Mouse (Mus musculus) ES-E14 (cell line): ENCODE measurements at regions not wholly inside any gene's neighbourhood (a gene's known extent, or its start where the extent isn't known, plus 50 kb on each side); places are given as distances from the start of the nearest gene placed in this dataset.

Experiments used
- DNase-seq: peaks from one replicate; pipeline ENCODE4 v3.0.0-alpha.2; 2013; ENCODE audit warnings: low read depth, low spot score
- H3K27ac ChIP-seq: 2 replicates; pipeline ENCODE4 v1.5.1; 2012; ENCODE audit warnings: low read depth, mild to moderate bottlenecking, low read length, moderate library complexity, mixed read lengths; ENCODE audit not compliant: poor library complexity, insufficient read depth, severe bottlenecking
- H3K36me3 ChIP-seq: 2 replicates; pipeline ENCODE4 v1.6.1; 2012; ENCODE audit warnings: mild to moderate bottlenecking, low read length, moderate library complexity, mixed read lengths; ENCODE audit not compliant: control insufficient read depth, poor library complexity, insufficient read depth, severe bottlenecking
- H3K4me1 ChIP-seq, 2 experiments: fragments of 150-350 bp in 1 of 2; sonication (generic) in 1 of 2; 2 replicates each; pipeline ENCODE4 v1.6.1; 2012; ENCODE audit warnings: low read length in 2 of 2, mild to moderate bottlenecking in 1 of 2, mixed read lengths in 1 of 2; ENCODE audit not compliant: control insufficient read depth in 2 of 2, insufficient read depth in 2 of 2, poor library complexity in 1 of 2
- H3K4me3 ChIP-seq, 2 experiments: fragments of 150-350 bp in 1 of 2; sonication (generic) in 1 of 2; 2 replicates each; pipeline ENCODE4 v1.5.1; 2012; ENCODE audit warnings: low read length in 2 of 2, low read depth in 1 of 2, mild to moderate bottlenecking in 1 of 2, mixed read lengths in 1 of 2; ENCODE audit not compliant: insufficient read depth in 1 of 2, poor library complexity in 1 of 2, severe bottlenecking in 1 of 2
- H3K9ac ChIP-seq: 2 replicates; pipeline ENCODE4 v1.6.1; 2012; ENCODE audit warnings: low read depth, mild to moderate bottlenecking, low read length, mixed read lengths; ENCODE audit not compliant: poor library complexity, insufficient read depth, severe bottlenecking
- H3K9me3 ChIP-seq: fragments of 150-350 bp; sonication (generic); 2 replicates; pipeline ENCODE4 v1.6.1; 2012; ENCODE audit warnings: low read depth, mild to moderate bottlenecking, low read length; ENCODE audit not compliant: control insufficient read depth, insufficient read depth
- CHD2 ChIP-seq: IDR thresholded peaks from 2 replicates; pipeline ENCODE4 v1.6.1; 2014; ENCODE audit warnings: mild to moderate bottlenecking, low read depth, low read length, inconsistent platforms
- HCFC1 ChIP-seq: IDR thresholded peaks from 2 replicates; pipeline ENCODE4 v1.6.1; 2012; ENCODE audit warnings: low read length, inconsistent platforms, borderline replicate concordance; ENCODE audit not compliant: insufficient read depth
- MAFK ChIP-seq: IDR thresholded peaks from 2 replicates; pipeline ENCODE4 v1.6.1; 2014; ENCODE audit warnings: mild to moderate bottlenecking, low read depth, low read length, inconsistent platforms; ENCODE audit not compliant: insufficient read depth
- ZC3H11A ChIP-seq: IDR thresholded peaks from 2 replicates; pipeline ENCODE4 v1.6.1; 2012; ENCODE audit warnings: low read depth, mild to moderate bottlenecking, inconsistent platforms, low read length, borderline replicate concordance
- ZNF384 ChIP-seq: IDR thresholded peaks from 2 replicates; pipeline ENCODE4 v1.6.1; 2012; ENCODE audit warnings: low read depth, low read length, inconsistent platforms
- in situ Hi-C, 2 experiments: fragments of 600-800 bp; cut with MboI; formaldehyde crosslinking; loops; one replicate each; pipeline ENCODE4 v1.15.1; 2025; ENCODE audit warnings: low sequenced_read_pairs in 2 of 2, inconsistent platforms in 1 of 2; ENCODE audit not compliant: unreplicated experiment in 2 of 2

- in situ Hi-C loops = no loop called here
- TF ChIP-seq HCFC1 = no peak
- no peak for TF ChIP-seq MAFK
- TF ChIP-seq ZNF384 = no peak
- no peak for TF ChIP-seq CHD2
- no peak for TF ChIP-seq ZC3H11A
- no peak overlapping the region for H3K27ac ChIP-seq
Measured at GRCm38 (mm10) chr8:64320343-64320742, 114.3 kb upstream of the Tll1 start.

DNA sequence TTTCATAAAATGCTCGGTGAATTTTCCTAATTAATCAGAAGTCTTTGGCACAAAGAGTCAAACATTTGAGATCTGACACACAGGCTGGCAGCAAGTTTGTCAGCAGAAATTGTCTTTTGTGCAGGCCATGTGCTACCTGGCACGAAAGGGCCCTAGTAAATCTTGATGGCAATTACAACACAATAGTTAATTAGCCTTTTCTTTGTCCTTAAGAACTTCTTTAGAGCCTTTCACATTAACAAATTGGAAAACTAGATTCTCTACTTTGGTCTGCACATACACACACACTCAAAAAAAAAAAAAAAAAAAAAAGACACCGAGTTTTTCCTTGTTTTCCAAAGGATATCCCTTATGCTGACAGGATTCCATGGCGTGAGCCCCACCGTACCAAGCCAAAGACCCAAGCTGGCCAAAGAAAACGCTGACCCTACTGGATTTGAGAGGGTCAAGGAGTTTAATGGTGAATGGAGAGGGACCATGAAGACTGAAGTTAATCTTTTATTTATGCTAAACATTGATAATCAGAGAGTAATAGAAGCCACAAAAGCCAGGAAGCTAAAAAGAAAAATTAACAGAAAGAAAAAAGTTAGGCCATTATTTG is 113.2 kb upstream of the Tll1 start:
- TF ChIP-seq ZNF384 (no peak), HCFC1 (no peak), CHD2 (no peak), MAFK (no peak), ZC3H11A (no peak)
- H3K36me3 ChIP-seq = no peaks in the 10 kb centered on the region
- no peak for DNase-seq
- no peak overlapping the region for H3K4me3 ChIP-seq
- H3K9me3 ChIP-seq = no peaks in the 10 kb centered on the region
- in situ Hi-C loops = no loop called here
- H3K4me1 ChIP-seq = no peaks in the 10 kb centered on the region; a peak in 1 of 4 replicates
- H3K27ac ChIP-seq = no peak overlapping the region
- H3K9ac ChIP-seq = no peak overlapping the region

More at GRCm38 (mm10) chr8:64320343-64320742, 114.3 kb upstream of the Tll1 start:
- Histone ChIP-seq H3K9me3 (no peaks in the 10 kb centered on the region), H3K36me3 (no peaks in the 10 kb centered on the region), H3K4me3 (no peak overlapping the region), H3K9ac (no peak overlapping the region), H3K4me1 (no peaks in the 10 kb centered on the region; a peak in 1 of 4 replicates)
- no peak for DNase-seq

DNA sequence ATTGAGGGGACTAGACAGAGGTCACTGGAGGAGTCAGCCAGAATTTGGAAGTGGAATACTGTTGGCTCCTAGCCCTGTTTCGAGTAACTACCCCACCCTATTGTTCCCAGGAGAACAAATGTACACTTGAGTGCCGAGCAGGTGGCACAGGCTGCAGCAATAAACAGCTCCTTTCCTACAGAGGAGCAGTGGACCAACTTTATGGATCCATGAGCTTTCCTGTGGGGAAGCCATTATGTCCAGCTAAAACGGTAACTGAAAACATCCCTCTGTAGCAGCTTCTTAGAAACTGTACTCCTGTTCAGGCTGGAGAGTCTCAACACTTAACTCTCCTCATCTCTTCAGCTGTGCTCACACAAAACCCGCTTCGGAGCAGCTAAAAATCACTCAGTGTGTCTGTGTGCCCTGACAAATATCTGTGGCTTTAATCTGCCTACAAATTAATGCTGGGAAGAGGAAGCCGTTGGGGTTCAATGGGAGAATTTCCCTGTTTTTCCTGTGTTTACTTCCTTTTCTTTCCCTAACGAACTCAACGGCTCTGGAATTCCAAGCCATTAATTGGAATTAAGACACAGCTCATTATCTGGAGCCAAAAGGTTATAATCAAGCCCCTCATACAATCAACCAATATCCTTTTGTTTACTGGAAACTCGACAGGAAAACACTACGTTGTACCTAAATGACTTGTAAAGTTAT is 112.6 kb upstream of the Tll1 start:
- no peak for TF ChIP-seq ZC3H11A
- TF ChIP-seq MAFK = no peak
- TF ChIP-seq ZNF384 = no peak
- no peak for TF ChIP-seq HCFC1
- no peak for TF ChIP-seq CHD2
- no peak overlapping the region for H3K4me3 ChIP-seq

GRCm38 (mm10) chr8:64317815-64318214 is 111.7 kb upstream of the Tll1 start:
- TF ChIP-seq ZNF384 = no peak
- no peak for TF ChIP-seq ZC3H11A
- TF ChIP-seq CHD2 = no peak
- TF ChIP-seq MAFK = no peak
- TF ChIP-seq HCFC1 = no peak
- in situ Hi-C loops = no loop called here
- DNase-seq = no peak
- no peak overlapping the region for H3K27ac ChIP-seq
- H3K9me3 ChIP-seq = no peaks in the 10 kb centered on the region
- H3K9ac ChIP-seq = no peak overlapping the region
- no peaks in the 10 kb centered on the region for H3K36me3 ChIP-seq
- no peaks in the 10 kb centered on the region; a peak in 1 of 4 replicates for H3K4me1 ChIP-seq
- no peak overlapping the region for H3K4me3 ChIP-seq

More for the DNA sequence above, 112.6 kb upstream of the Tll1 start:
- Histone ChIP-seq H3K36me3 (no peaks in the 10 kb centered on the region), H3K4me1 (no peaks in the 10 kb centered on the region; a peak in 1 of 4 replicates), H3K9ac (no peak overlapping the region), H3K9me3 (no peaks in the 10 kb centered on the region), H3K27ac (no peak overlapping the region)
- DNase-seq = no peak
- in situ Hi-C loops = no loop called here
